Mouse (Mus musculus): Measurements from ENCODE around the gene Fth1.

DNA sequence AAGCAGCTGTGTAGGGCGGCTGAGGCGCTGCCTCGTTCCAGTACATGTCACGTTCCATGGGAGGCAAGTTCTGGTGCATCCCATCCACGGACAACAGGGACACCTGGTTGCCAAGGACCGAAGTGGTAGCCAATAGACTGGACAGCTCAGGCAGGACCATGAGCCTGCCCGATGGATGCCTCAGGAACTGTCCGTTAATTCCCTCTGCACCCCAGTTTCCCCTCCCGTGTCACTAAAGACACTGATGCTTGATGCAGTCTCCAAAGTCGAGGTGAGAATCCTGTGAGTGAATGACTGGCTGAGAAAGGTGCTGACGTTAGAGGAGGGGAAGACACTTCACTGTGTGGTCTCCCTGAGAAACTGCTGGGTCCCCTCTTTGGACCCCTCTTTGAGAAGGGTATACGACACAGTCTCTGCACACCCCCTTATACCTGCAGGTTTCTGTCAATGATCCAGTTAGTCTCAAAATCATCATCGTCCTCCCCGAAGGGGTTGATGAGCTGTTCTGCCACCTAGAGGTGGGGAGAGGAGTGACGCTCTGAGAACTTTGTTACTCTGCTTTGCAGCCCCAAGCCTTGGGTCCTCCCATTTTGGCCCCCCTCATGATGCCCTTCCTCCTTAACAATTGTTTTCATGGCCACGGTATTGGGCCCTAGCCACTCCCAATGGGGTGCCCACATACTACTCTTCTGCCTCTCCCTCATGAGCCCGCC lies 8.9 kb downstream of the Fth1 start:
- TF ChIP-seq CTCF (IDR thresholded peaks at IDR 0.05; ENCODE audit: low read depth, low read length) (peak; percentile 65), TAL1 (conservative IDR thresholded peaks at IDR 0.05; ENCODE audit: low read depth, low read length) (no peak)

All from G1E (cell line).